Mouse (Mus musculus) ES-E14 (cell line): ENCODE measurements around the gene Tubgcp5. TPM values are rescaled to one million over a fixed set of nuclear protein-coding genes. Genes with fewer than 3 reads are reported as not detected.

Experiments
- DNase-seq: peaks from one replicate; pipeline ENCODE4 v3.0.0-alpha.2; 2013; ENCODE audit warnings: low read depth, low spot score
- H3K27ac ChIP-seq: 2 replicates; pipeline ENCODE4 v1.5.1; 2012; ENCODE audit warnings: low read depth, mild to moderate bottlenecking, low read length, moderate library complexity, mixed read lengths; ENCODE audit not compliant: poor library complexity, insufficient read depth, severe bottlenecking
- H3K36me3 ChIP-seq: 2 replicates; pipeline ENCODE4 v1.6.1; 2012; ENCODE audit warnings: mild to moderate bottlenecking, low read length, moderate library complexity, mixed read lengths; ENCODE audit not compliant: control insufficient read depth, poor library complexity, insufficient read depth, severe bottlenecking
- H3K4me1 ChIP-seq, 2 experiments: fragments of 150-350 bp in 1 of 2; sonication (generic) in 1 of 2; 2 replicates each; pipeline ENCODE4 v1.6.1; 2012; ENCODE audit warnings: low read length in 2 of 2, mild to moderate bottlenecking in 1 of 2, mixed read lengths in 1 of 2; ENCODE audit not compliant: control insufficient read depth in 2 of 2, insufficient read depth in 2 of 2, poor library complexity in 1 of 2
- H3K4me3 ChIP-seq, 2 experiments: fragments of 150-350 bp in 1 of 2; sonication (generic) in 1 of 2; 2 replicates each; pipeline ENCODE4 v1.5.1; 2012; ENCODE audit warnings: low read length in 2 of 2, low read depth in 1 of 2, mild to moderate bottlenecking in 1 of 2, mixed read lengths in 1 of 2; ENCODE audit not compliant: insufficient read depth in 1 of 2, poor library complexity in 1 of 2, severe bottlenecking in 1 of 2
- H3K9ac ChIP-seq: 2 replicates; pipeline ENCODE4 v1.6.1; 2012; ENCODE audit warnings: low read depth, mild to moderate bottlenecking, low read length, mixed read lengths; ENCODE audit not compliant: poor library complexity, insufficient read depth, severe bottlenecking
- H3K9me3 ChIP-seq: fragments of 150-350 bp; sonication (generic); 2 replicates; pipeline ENCODE4 v1.6.1; 2012; ENCODE audit warnings: low read depth, mild to moderate bottlenecking, low read length; ENCODE audit not compliant: control insufficient read depth, insufficient read depth
- CHD2 ChIP-seq: IDR thresholded peaks from 2 replicates; pipeline ENCODE4 v1.6.1; 2014; ENCODE audit warnings: mild to moderate bottlenecking, low read depth, low read length, inconsistent platforms
- HCFC1 ChIP-seq: IDR thresholded peaks from 2 replicates; pipeline ENCODE4 v1.6.1; 2012; ENCODE audit warnings: low read length, inconsistent platforms, borderline replicate concordance; ENCODE audit not compliant: insufficient read depth
- MAFK ChIP-seq: IDR thresholded peaks from 2 replicates; pipeline ENCODE4 v1.6.1; 2014; ENCODE audit warnings: mild to moderate bottlenecking, low read depth, low read length, inconsistent platforms; ENCODE audit not compliant: insufficient read depth
- ZC3H11A ChIP-seq: IDR thresholded peaks from 2 replicates; pipeline ENCODE4 v1.6.1; 2012; ENCODE audit warnings: low read depth, mild to moderate bottlenecking, inconsistent platforms, low read length, borderline replicate concordance
- ZNF384 ChIP-seq: IDR thresholded peaks from 2 replicates; pipeline ENCODE4 v1.6.1; 2012; ENCODE audit warnings: low read depth, low read length, inconsistent platforms
- in situ Hi-C, 2 experiments: fragments of 600-800 bp; cut with MboI; formaldehyde crosslinking; loops; one replicate each; pipeline ENCODE4 v1.15.1; 2025; ENCODE audit warnings: low sequenced_read_pairs in 2 of 2, inconsistent platforms in 1 of 2; ENCODE audit not compliant: unreplicated experiment in 2 of 2
- total RNA-seq: library from RNA; depleted of rRNA; stranded (reverse); fragments of 300-350 nt; gene quantifications from 2 replicates; pipeline ENCODE4 v1.2.3, GENCODE M21; 2012

The Tubgcp5 gene
- total RNA-seq, 1 experiment: 25.7 TPM

- Histone ChIP-seq H3K9me3 (no peaks in the 10 kb centered on the region), H3K4me3 (no peak overlapping the region), H3K4me1 (no peaks in the 10 kb centered on the region), H3K36me3 (no peaks in the 10 kb centered on the region), H3K9ac (no peak overlapping the region), H3K27ac (no peak overlapping the region)
- DNase-seq: no peak
- in situ Hi-C loops: no loop called here
- TF ChIP-seq ZNF384: no peak
- TF ChIP-seq CHD2: no peak
- no peak for TF ChIP-seq MAFK
- no peak for TF ChIP-seq HCFC1
- TF ChIP-seq ZC3H11A: no peak
Observed at GRCm38 (mm10) chr7:55855597-55855996, 61.6 kb downstream of the Tubgcp5 start.

GRCm38 (mm10) chr7:55856741-55857140 lies 62.8 kb downstream of the Tubgcp5 start:
- Histone ChIP-seq H3K36me3 (no peaks in the 10 kb centered on the region), H3K4me1 (no peaks in the 10 kb centered on the region), H3K4me3 (no peak overlapping the region), H3K9me3 (no peaks in the 10 kb centered on the region), H3K9ac (no peak overlapping the region), H3K27ac (no peak overlapping the region)
- in situ Hi-C loops: no loop called here
- TF ChIP-seq MAFK: no peak
- TF ChIP-seq CHD2: no peak
- TF ChIP-seq ZNF384: no peak
- no peak for TF ChIP-seq HCFC1
- TF ChIP-seq ZC3H11A: no peak
- DNase-seq: no peak

GRCm38 (mm10) chr7:55857729-55858128 lies 63.8 kb downstream of the Tubgcp5 start:
- in situ Hi-C loops: no loop called here
- TF ChIP-seq MAFK: no peak
- TF ChIP-seq CHD2: no peak
- TF ChIP-seq HCFC1: no peak
- no peak for TF ChIP-seq ZNF384
- no peak for TF ChIP-seq ZC3H11A

GRCm38 (mm10) chr7:55858836-55859517 lies 65.0 kb downstream of the Tubgcp5 start:
- Histone ChIP-seq H3K4me1 (no peaks in the 10 kb centered on the region), H3K27ac (no peak overlapping the region), H3K9ac (no peak overlapping the region), H3K9me3 (no peaks in the 10 kb centered on the region), H3K4me3 (no peak overlapping the region), H3K36me3 (no peaks in the 10 kb centered on the region)
- in situ Hi-C loops: no loop called here
- TF ChIP-seq MAFK (no peak), ZNF384 (no peak), CHD2 (no peak), HCFC1 (no peak), ZC3H11A (no peak)
- no peak for DNase-seq

More at GRCm38 (mm10) chr7:55857729-55858128, 63.8 kb downstream of the Tubgcp5 start:
- DNase-seq: no peak
- Histone ChIP-seq H3K4me3 (no peak overlapping the region), H3K36me3 (no peaks in the 10 kb centered on the region), H3K4me1 (no peaks in the 10 kb centered on the region), H3K9me3 (no peaks in the 10 kb centered on the region), H3K9ac (no peak overlapping the region), H3K27ac (no peak overlapping the region)

- Histone ChIP-seq H3K4me1 (no peaks in the 10 kb centered on the region), H3K9ac (no peak overlapping the region), H3K36me3 (no peaks in the 10 kb centered on the region), H3K4me3 (no peak overlapping the region), H3K9me3 (no peaks in the 10 kb centered on the region), H3K27ac (no peak overlapping the region)
- in situ Hi-C loops: no loop called here
- TF ChIP-seq ZNF384 (no peak), ZC3H11A (no peak), MAFK (no peak), CHD2 (no peak), HCFC1 (no peak)
- DNase-seq: no peak
Observed at GRCm38 (mm10) chr7:55859518-55859872, 65.5 kb downstream of the Tubgcp5 start.
